Mouse (Mus musculus): ENCODE results near the gene Proser2. TPM values are rescaled to one million over a fixed set of nuclear protein-coding genes. Genes with fewer than 3 reads are reported as not detected.

Gene Proser2
- total and polyA plus RNA-seq, 3 experiments = 0.11 TPM; not detected in 2

DNA sequence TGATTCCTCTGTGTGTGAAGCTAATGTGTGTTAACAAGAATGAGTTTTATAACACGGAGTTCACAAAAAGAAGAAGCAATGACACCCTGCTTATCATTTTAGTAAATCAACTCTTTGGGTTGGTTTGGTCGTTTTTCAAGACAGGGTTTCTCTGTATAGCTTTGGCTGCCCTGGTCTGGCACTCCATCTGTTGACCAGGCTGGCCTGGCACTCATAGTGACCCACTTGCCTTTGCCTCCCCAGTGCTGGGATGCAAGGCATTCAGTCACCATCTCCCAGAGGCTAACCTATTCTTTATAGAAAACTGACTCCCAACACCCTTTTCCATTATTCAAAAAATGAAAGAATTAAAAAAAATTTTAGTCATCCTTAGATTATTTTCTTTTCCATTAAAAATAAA lies 8.9 kb downstream of the Proser2 start:
- peaks cover 5% of the 10 kb centered on the region for H3K4me1 ChIP-seq (ENCODE audit: insufficient read depth, low read depth, low read length)
- no peaks in the 10 kb centered on the region for H3K36me3 ChIP-seq (replicated peaks)
- H3K9me3 ChIP-seq (replicated peaks) = no peaks in the 10 kb centered on the region
- DNase-seq (ENCODE audit: low spot score) = no peak
- H3K27me3 ChIP-seq (ENCODE audit: insufficient read depth, low read length) = peaks cover 14% of the 10 kb centered on the region
- ATAC-seq (ENCODE audit: extremely low read depth, insufficient number of reproducible peaks, low FRiP score, poor library complexity, severe bottlenecking) = no peak
- TF ChIP-seq TAL1 (conservative IDR thresholded peaks at IDR 0.05; ENCODE audit: low read depth, low read length) (no peak), GATA2 (IDR thresholded peaks at IDR 0.05; ENCODE audit: borderline replicate concordance, low read depth, low read length) (no peak), POLR2AphosphoS5 (IDR thresholded peaks at IDR 0.05; ENCODE audit: insufficient replicate concordance, low read depth, low read length) (no peak), CTCF (IDR thresholded peaks at IDR 0.05; ENCODE audit: low read depth, low read length) (no peak), GATA1 (IDR thresholded peaks at IDR 0.05; ENCODE audit: borderline replicate concordance, low read length) (no peak)
- H3K4me3 ChIP-seq (ENCODE audit: low read depth, low read length) = no peak overlapping the region

DNA sequence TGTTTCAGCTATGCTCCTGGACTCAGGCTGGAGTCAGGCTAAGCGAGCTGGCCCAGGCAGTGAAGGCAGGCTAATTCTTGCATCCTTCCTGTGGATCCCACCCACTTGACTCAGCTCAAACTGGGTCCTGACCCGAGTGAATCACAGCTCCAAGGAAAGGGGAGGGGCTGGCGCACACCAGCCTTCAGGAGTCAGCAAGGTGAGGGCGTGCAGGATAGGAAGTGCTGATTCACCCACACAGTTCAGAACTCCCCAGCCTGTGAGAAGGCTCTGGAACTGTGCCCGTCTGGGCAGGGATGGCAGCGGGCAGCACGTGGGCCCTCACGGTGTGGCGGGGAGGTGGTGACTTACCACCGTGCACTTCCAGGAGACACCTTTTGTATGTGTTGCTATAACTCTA lies 11.8 kb downstream of the Proser2 start:
- peaks cover 4% of the 10 kb centered on the region; the same call in 1 of the 2 replicates for H3K4me1 ChIP-seq (ENCODE audit: insufficient read depth, low read depth, low read length)
- DNase-seq (ENCODE audit: low spot score) (no peak), ATAC-seq (ENCODE audit: extremely low read depth, insufficient number of reproducible peaks, low FRiP score, poor library complexity, severe bottlenecking) (no peak)
- TF ChIP-seq CTCF (IDR thresholded peaks at IDR 0.05; ENCODE audit: low read depth, low read length) (no peak), GATA2 (IDR thresholded peaks at IDR 0.05; ENCODE audit: borderline replicate concordance, low read depth, low read length) (no peak), POLR2AphosphoS5 (IDR thresholded peaks at IDR 0.05; ENCODE audit: insufficient replicate concordance, low read depth, low read length) (no peak), GATA1 (IDR thresholded peaks at IDR 0.05; ENCODE audit: borderline replicate concordance, low read length) (no peak), TAL1 (conservative IDR thresholded peaks at IDR 0.05; ENCODE audit: low read depth, low read length) (no peak)
- H3K9me3 ChIP-seq (replicated peaks) = no peaks in the 10 kb centered on the region
- peaks cover 14% of the 10 kb centered on the region for H3K27me3 ChIP-seq (ENCODE audit: insufficient read depth, low read length)
- no peak overlapping the region for H3K4me3 ChIP-seq (ENCODE audit: low read depth, low read length)
- no peaks in the 10 kb centered on the region for H3K36me3 ChIP-seq (replicated peaks)

DNA sequence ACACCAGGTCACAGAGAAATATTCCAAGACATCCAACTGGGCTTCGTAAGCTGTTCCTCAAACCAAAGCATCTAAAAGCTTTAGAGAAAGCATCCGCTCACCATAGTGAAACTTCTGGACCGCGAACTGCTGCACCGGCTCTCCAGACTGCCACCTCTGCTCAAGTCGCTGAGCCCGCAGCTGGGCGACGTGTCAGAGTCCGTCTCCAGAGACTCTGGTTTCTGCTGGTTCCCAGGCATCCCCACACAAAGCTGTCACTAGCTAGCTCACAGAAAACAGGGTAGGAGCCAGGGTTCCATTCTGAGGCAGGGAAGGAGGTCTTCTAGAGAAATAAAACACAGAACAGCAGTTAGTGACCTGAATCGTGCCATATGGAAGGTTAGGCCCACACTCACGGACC lies 16.2 kb downstream of the Proser2 start:
- ATAC-seq (ENCODE audit: extremely low read depth, insufficient number of reproducible peaks, low FRiP score, poor library complexity, severe bottlenecking) (no peak), DNase-seq (ENCODE audit: low spot score) (no peak)
- H3K4me1 ChIP-seq (ENCODE audit: insufficient read depth, low read depth, low read length) = no peaks in the 10 kb centered on the region
- H3K9me3 ChIP-seq (replicated peaks) = no peaks in the 10 kb centered on the region
- H3K27me3 ChIP-seq (ENCODE audit: insufficient read depth, low read length) = peaks cover 3% of the 10 kb centered on the region
- H3K36me3 ChIP-seq (replicated peaks) = no peaks in the 10 kb centered on the region
- no peak overlapping the region for H3K4me3 ChIP-seq (ENCODE audit: low read depth, low read length)
- TF ChIP-seq GATA2 (IDR thresholded peaks at IDR 0.05; ENCODE audit: borderline replicate concordance, low read depth, low read length) (no peak), CTCF (IDR thresholded peaks at IDR 0.05; ENCODE audit: low read depth, low read length) (no peak), POLR2AphosphoS5 (IDR thresholded peaks at IDR 0.05; ENCODE audit: insufficient replicate concordance, low read depth, low read length) (no peak), GATA1 (IDR thresholded peaks at IDR 0.05; ENCODE audit: borderline replicate concordance, low read length) (no peak), TAL1 (conservative IDR thresholded peaks at IDR 0.05; ENCODE audit: low read depth, low read length) (no peak)

DNA sequence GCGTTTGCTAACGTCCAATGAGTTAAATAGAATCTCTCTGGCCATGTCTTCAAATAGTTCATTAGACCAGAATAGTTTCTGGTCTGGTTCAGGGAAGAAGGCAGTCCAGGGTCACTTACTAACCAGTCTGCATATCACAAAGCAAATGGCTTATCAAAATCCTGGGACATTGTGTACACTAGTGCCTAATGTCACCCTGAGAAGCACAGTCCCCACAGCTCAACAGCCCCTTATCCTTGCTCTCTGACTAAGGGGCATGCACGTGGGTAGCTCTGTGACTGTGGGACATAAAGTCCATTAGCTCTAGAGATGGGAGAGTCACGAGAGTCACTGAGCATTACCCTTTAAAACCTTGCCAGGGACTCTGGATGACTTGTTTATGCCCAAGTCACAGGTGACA lies 17.4 kb downstream of the Proser2 start:
- no peak for ATAC-seq (ENCODE audit: extremely low read depth, insufficient number of reproducible peaks, low FRiP score, poor library complexity, severe bottlenecking)
- Histone ChIP-seq H3K4me1 (ENCODE audit: insufficient read depth, low read depth, low read length) (no peaks in the 10 kb centered on the region), H3K9me3 (replicated peaks) (no peaks in the 10 kb centered on the region), H3K27me3 (ENCODE audit: insufficient read depth, low read length) (peaks cover 3% of the 10 kb centered on the region), H3K36me3 (replicated peaks) (no peaks in the 10 kb centered on the region), H3K4me3 (ENCODE audit: low read depth, low read length) (no peak overlapping the region)
- DNase-seq (ENCODE audit: low spot score) = no peak
- no peak for TF ChIP-seq GATA1 (IDR thresholded peaks at IDR 0.05; ENCODE audit: borderline replicate concordance, low read length)
- no peak for TF ChIP-seq TAL1 (conservative IDR thresholded peaks at IDR 0.05; ENCODE audit: low read depth, low read length)
- no peak for TF ChIP-seq POLR2AphosphoS5 (IDR thresholded peaks at IDR 0.05; ENCODE audit: insufficient replicate concordance, low read depth, low read length)
- no peak for TF ChIP-seq CTCF (IDR thresholded peaks at IDR 0.05; ENCODE audit: low read depth, low read length)
- no peak for TF ChIP-seq GATA2 (IDR thresholded peaks at IDR 0.05; ENCODE audit: borderline replicate concordance, low read depth, low read length)

DNA sequence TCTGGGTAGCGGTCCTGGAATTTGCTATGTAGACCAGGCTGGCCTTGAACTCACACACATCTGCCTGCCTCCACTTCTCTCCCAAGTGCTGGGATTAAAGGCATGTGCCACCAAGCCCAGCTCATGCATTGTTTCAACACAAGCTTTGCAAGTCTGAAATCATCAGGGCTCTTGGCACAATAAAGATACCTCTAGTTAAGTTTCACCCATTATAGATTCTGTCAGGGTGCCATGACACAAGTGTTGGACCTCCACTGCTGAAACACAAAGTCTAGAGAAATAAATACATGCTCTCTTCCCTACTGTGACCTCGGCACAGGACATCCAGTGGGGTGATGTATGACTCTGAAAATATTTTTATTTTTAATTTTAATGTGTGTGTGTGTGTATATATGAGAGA lies 24.6 kb downstream of the Proser2 start:
- DNase-seq (ENCODE audit: low spot score) (no peak), ATAC-seq (ENCODE audit: extremely low read depth, insufficient number of reproducible peaks, low FRiP score, poor library complexity, severe bottlenecking) (no peak)
- Histone ChIP-seq H3K9me3 (replicated peaks) (no peaks in the 10 kb centered on the region), H3K27me3 (ENCODE audit: insufficient read depth, low read length) (peaks cover 4% of the 10 kb centered on the region; the same call in 1 of the 2 replicates), H3K4me3 (ENCODE audit: low read depth, low read length) (no peak overlapping the region), H3K36me3 (replicated peaks) (no peaks in the 10 kb centered on the region), H3K4me1 (ENCODE audit: insufficient read depth, low read depth, low read length) (no peaks in the 10 kb centered on the region)
- TF ChIP-seq GATA1 (IDR thresholded peaks at IDR 0.05; ENCODE audit: borderline replicate concordance, low read length) (no peak), CTCF (IDR thresholded peaks at IDR 0.05; ENCODE audit: low read depth, low read length) (no peak), TAL1 (conservative IDR thresholded peaks at IDR 0.05; ENCODE audit: low read depth, low read length) (no peak), GATA2 (IDR thresholded peaks at IDR 0.05; ENCODE audit: borderline replicate concordance, low read depth, low read length) (no peak), POLR2AphosphoS5 (IDR thresholded peaks at IDR 0.05; ENCODE audit: insufficient replicate concordance, low read depth, low read length) (no peak)

DNA sequence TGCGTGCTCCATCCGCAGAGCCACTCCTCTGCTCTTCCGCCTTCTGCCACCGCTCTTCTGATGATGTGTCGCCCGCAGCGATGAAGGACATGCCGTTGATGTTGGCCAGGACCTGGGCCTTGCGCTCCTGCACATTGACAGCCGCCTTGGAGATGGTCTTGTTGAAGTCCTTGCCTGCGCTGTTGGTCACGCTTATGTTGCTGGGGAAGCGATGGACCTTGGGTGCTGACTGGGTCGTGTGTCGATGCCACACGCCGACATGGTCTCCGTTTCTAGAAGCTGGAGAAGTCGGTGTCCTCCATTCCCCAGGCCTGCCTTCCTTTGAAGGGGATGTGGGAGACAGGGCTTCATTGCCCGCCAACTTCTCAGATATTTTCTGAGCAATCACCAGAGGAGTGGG lies 29.3 kb downstream of the Proser2 start:
- ATAC-seq (ENCODE audit: extremely low read depth, insufficient number of reproducible peaks, low FRiP score, poor library complexity, severe bottlenecking) (no peak), DNase-seq (ENCODE audit: low spot score) (no peak)
- no peaks in the 10 kb centered on the region for H3K4me1 ChIP-seq (ENCODE audit: insufficient read depth, low read depth, low read length)
- no peaks in the 10 kb centered on the region for H3K36me3 ChIP-seq (replicated peaks)
- H3K27me3 ChIP-seq (ENCODE audit: insufficient read depth, low read length) = peaks cover 16% of the 10 kb centered on the region; the same call in 1 of the 2 replicates
- H3K4me3 ChIP-seq (ENCODE audit: low read depth, low read length) = no peak overlapping the region
- no peak for TF ChIP-seq POLR2AphosphoS5 (IDR thresholded peaks at IDR 0.05; ENCODE audit: insufficient replicate concordance, low read depth, low read length)
- no peak for TF ChIP-seq CTCF (IDR thresholded peaks at IDR 0.05; ENCODE audit: low read depth, low read length)
- TF ChIP-seq TAL1 (conservative IDR thresholded peaks at IDR 0.05; ENCODE audit: low read depth, low read length) = no peak
- TF ChIP-seq GATA1 (IDR thresholded peaks at IDR 0.05; ENCODE audit: borderline replicate concordance, low read length) = no peak
- no peak for TF ChIP-seq GATA2 (IDR thresholded peaks at IDR 0.05; ENCODE audit: borderline replicate concordance, low read depth, low read length)
- H3K9me3 ChIP-seq (replicated peaks) = no peaks in the 10 kb centered on the region

Data from G1E (cell line).